Mouse (Mus musculus) small intestine, adult 2 months (tissue): Measurements from ENCODE around the gene BC048507. TPM values are rescaled to one million over a fixed set of nuclear protein-coding genes. Genes with fewer than 3 reads are reported as not detected.
"Not testable (repeated sequence)": the region's sequence is repeated elsewhere in the genome, so short reads cannot be mapped to it uniquely, and the experiment has no call there.

Experiments used
- H3K27ac ChIP-seq: fragments of 200-500 bp; 2 replicates; pipeline ENCODE4 v1.5.1; 2012; ENCODE audit warnings: low read depth, low read length, control low read depth, inconsistent platforms; ENCODE audit not compliant: insufficient read depth
- H3K27me3 ChIP-seq: fragments of 200-500 bp; 2 replicates; pipeline ENCODE4 v1.6.1; 2012; ENCODE audit warnings: mild to moderate bottlenecking, moderate library complexity, low read length, inconsistent platforms; ENCODE audit not compliant: control insufficient read depth, insufficient read depth
- H3K36me3 ChIP-seq: fragments of 200-500 bp; 2 replicates; pipeline ENCODE4 v1.6.1; 2012; ENCODE audit warnings: mild to moderate bottlenecking, low read length, control low read depth, inconsistent platforms; ENCODE audit not compliant: control insufficient read depth, insufficient read depth
- H3K4me1 ChIP-seq: fragments of 200-500 bp; 2 replicates; pipeline ENCODE4 v1.6.1; 2012; ENCODE audit warnings: low read length, inconsistent platforms, mixed read lengths; ENCODE audit not compliant: control insufficient read depth, insufficient read depth, insufficient read length
- H3K4me3 ChIP-seq: fragments of 200-500 bp; 2 replicates; pipeline ENCODE4 v1.5.1; 2012; ENCODE audit warnings: low read depth, mild to moderate bottlenecking, control low read depth, inconsistent platforms, low read length, moderate library complexity
- CTCF ChIP-seq: fragments of 200-500 bp; IDR thresholded peaks from 2 replicates; pipeline ENCODE4 v1.5.1; 2012; ENCODE audit warnings: low read depth, mild to moderate bottlenecking, control low read depth, inconsistent platforms, low read length, moderate library complexity, mixed read lengths; ENCODE audit not compliant: insufficient replicate concordance, insufficient read length; ENCODE audit errors: extremely low read depth
- POLR2A ChIP-seq: fragments of 200-500 bp; IDR thresholded peaks from 2 replicates; pipeline ENCODE4 v1.6.1; 2012; ENCODE audit warnings: low read depth, mild to moderate bottlenecking, control low read depth, inconsistent platforms, low read length, moderate library complexity
- WGBS: fragments of 180-500 bp; shearing (Covaris S2); methylation state at CpG from one replicate; pipeline ENCODE4 v1.1.7; 2018; 5-methylcytosine and 5-hydroxymethylcytosine counted together
- polyA plus RNA-seq: library from polyadenylated mRNA; depleted of rRNA; stranded (reverse); fragments of >200 nt; gene quantifications from 2 replicates; pipeline ENCODE4 v1.2.3, GENCODE M21; 2012; rRNA removed

BC048507 gene
- polyA plus RNA-seq, 1 experiment = not detected

- no peak overlapping the region for H3K27ac ChIP-seq
- TF ChIP-seq CTCF = no peak
- TF ChIP-seq POLR2A = no peak
- no peaks in the 10 kb centered on the region for H3K27me3 ChIP-seq
- no peaks in the 10 kb centered on the region for H3K36me3 ChIP-seq
- no peaks in the 10 kb centered on the region for H3K4me1 ChIP-seq
- 31% methylated on average over 3 of the region's 3 CpGs for WGBS
- no peak overlapping the region for H3K4me3 ChIP-seq
Measured at GRCm38 (mm10) chr13:67867899-67868298, 4.8 kb downstream of the BC048507 start.

- H3K27ac ChIP-seq, H3K36me3 ChIP-seq, H3K4me3 ChIP-seq, H3K4me1 ChIP-seq, H3K27me3 ChIP-seq: not testable (repeated sequence)
- 42% methylated on average over 7 of the region's 12 CpGs for WGBS
Measured at GRCm38 (mm10) chr13:67876049-67876698, 13.0 kb downstream of the BC048507 start.

- TF ChIP-seq POLR2A = no peak
- TF ChIP-seq CTCF = no peak
- Histone ChIP-seq H3K36me3 (no peaks in the 10 kb centered on the region), H3K4me1 (no peaks in the 10 kb centered on the region), H3K4me3 (no peak overlapping the region), H3K27ac (no peak overlapping the region), H3K27me3 (no peaks in the 10 kb centered on the region)
- 46% methylated on average over 7 of the region's 7 CpGs for WGBS
Measured at GRCm38 (mm10) chr13:67876699-67877254, 13.7 kb downstream of the BC048507 start.

- H3K27ac ChIP-seq = no peak overlapping the region
- TF ChIP-seq POLR2A = no peak
- TF ChIP-seq CTCF = no peak
- WGBS = 85% methylated on average over 8 of the region's 8 CpGs
- no peaks in the 10 kb centered on the region for H3K4me1 ChIP-seq
- H3K27me3 ChIP-seq = no peaks in the 10 kb centered on the region
- no peaks in the 10 kb centered on the region for H3K36me3 ChIP-seq
- no peak overlapping the region for H3K4me3 ChIP-seq
Measured at GRCm38 (mm10) chr13:67883966-67884365, 20.8 kb downstream of the BC048507 start.

- TF ChIP-seq POLR2A (no peak), CTCF (no peak)
- Histone ChIP-seq H3K4me1 (no peaks in the 10 kb centered on the region), H3K27me3 (no peaks in the 10 kb centered on the region), H3K4me3 (no peak overlapping the region), H3K27ac (no peak overlapping the region), H3K36me3 (no peaks in the 10 kb centered on the region)
- 30% methylated on average over 5 of the region's 5 CpGs for WGBS
Measured at GRCm38 (mm10) chr13:67909759-67910158, 46.6 kb downstream of the BC048507 start.

Other genes with a start within 250 kb of the BC048507 start
- not detected in 2 replicates for gene Gm49345, start 225.6 kb upstream of the BC048507 start, polyA plus RNA-seq
- 0.09 and 0.46 TPM in 2 replicates for gene Zfp729a, start 225.5 kb upstream of the BC048507 start, polyA plus RNA-seq
- 1.4 and 2.2 TPM in 2 replicates for gene Zfp738, start 176.3 kb upstream of the BC048507 start, polyA plus RNA-seq
- gene Zfp65, start 134.2 kb upstream of the BC048507 start, polyA plus RNA-seq = 0.08 and 0.13 TPM in 2 replicates
- gene Zfp85, start 108.1 kb upstream of the BC048507 start, polyA plus RNA-seq = 0.10 TPM in 1 of 2 replicates, not detected in the other
- gene Zfp493, start 83.6 kb upstream of the BC048507 start, polyA plus RNA-seq = 0.22 and 0.28 TPM in 2 replicates
- gene Zfp273, start 49.6 kb upstream of the BC048507 start, polyA plus RNA-seq = 0.19 TPM in 1 of 2 replicates, not detected in the other
- gene Gm10037, start 32.2 kb upstream of the BC048507 start, polyA plus RNA-seq = not detected in 2 replicates